8 mouse cellular contexts compared by ENCODE assay signal in genomic region chr8:8659503-8660306, GRCm38 (mm10). TPM values are rescaled to one million over a fixed set of nuclear protein-coding genes. Genes with fewer than 3 reads are reported as not detected.
A peak's percentile ranks its signal among the peaks of the same experiment; 100 is the strongest.
DNase-seq lines count a peak whose midpoint lies in the region; ATAC-seq and TF ChIP-seq lines count a peak whose summit lies in the region.

No protein-coding gene starts in this region.

- 1% methylated on average over 53 of the region's 53 CpGs for WGBS in intestine, postnatal 0 days
- WGBS in liver, embryonic 16.5 days (ENCODE audit: insufficient replicate concordance) = 2% methylated on average over 52 of the region's 53 CpGs

- TF ChIP-seq POLR2A in bone marrow macrophage, adult 2 months (IDR thresholded peaks at IDR 0.05; ENCODE audit: borderline replicate concordance, low read depth, low read length) = no peak

- peak overlapping the region; percentile 90 for H3K4me2 ChIP-seq in intestine, postnatal 0 days (replicated peaks; ENCODE audit: low read depth)
- peak overlapping the region; percentile 92 for H3K4me2 ChIP-seq in liver, embryonic 16.5 days (ENCODE audit: low read depth, low read length)

- no peak for TF ChIP-seq CTCF in bone marrow macrophage, adult 2 months (IDR thresholded peaks at IDR 0.05; ENCODE audit: low read depth, low read length)
- no peak for TF ChIP-seq CTCF in intestine, postnatal 0 days (IDR thresholded peaks at IDR 0.05; ENCODE audit: low read depth)

- no peaks in the 10 kb centered on the region for H3K9me3 ChIP-seq in intestine, postnatal 0 days (ENCODE audit: control insufficient read depth)
- no peaks in the 10 kb centered on the region for H3K9me3 ChIP-seq in liver, embryonic 16.5 days (replicated peaks; ENCODE audit: control insufficient read depth, low read length)

- H3K36me3 ChIP-seq in intestine, postnatal 0 days (ENCODE audit: control insufficient read depth, insufficient read depth) = no peaks in the 10 kb centered on the region
- no peaks in the 10 kb centered on the region for H3K36me3 ChIP-seq in liver, embryonic 16.5 days (ENCODE audit: control insufficient read depth, insufficient read depth)

- H3K4me1 ChIP-seq in bone marrow macrophage, adult 2 months (ENCODE audit: control insufficient read depth, insufficient read depth, low read length) = no peaks in the 10 kb centered on the region
- no peaks in the 10 kb centered on the region for H3K4me1 ChIP-seq in intestine, postnatal 0 days (replicated peaks; ENCODE audit: control insufficient read depth, insufficient read depth, low read length)
- peaks cover 9% of the 10 kb centered on the region for H3K4me1 ChIP-seq in liver, embryonic 16.5 days (ENCODE audit: control insufficient read depth, low read depth, low read length)

- H3K27me3 ChIP-seq in intestine, postnatal 0 days (replicated peaks; ENCODE audit: control insufficient read depth, insufficient read depth, low read length) = no peaks in the 10 kb centered on the region
- peaks cover 34% of the 10 kb centered on the region for H3K27me3 ChIP-seq in liver, embryonic 16.5 days (ENCODE audit: control insufficient read depth, insufficient read depth, low read depth, low read length)

- ATAC-seq in intestine, postnatal 0 days = no peak
- no peak for ATAC-seq in liver, embryonic 16.5 days (ENCODE audit: low read depth)
- ATAC-seq in granulocyte monocyte progenitor cell, adult 5-6 weeks (replicated peaks; ENCODE audit: poor library complexity, severe bottlenecking) = no peak

- H3K4me3 ChIP-seq in bone marrow macrophage, adult 2 months (ENCODE audit: insufficient read depth, low read length) = peak overlapping the region; percentile 65
- peak overlapping the region; percentile 87 for H3K4me3 ChIP-seq in intestine, postnatal 0 days (ENCODE audit: low read depth, low read length)
- H3K4me3 ChIP-seq in liver, embryonic 16.5 days (ENCODE audit: low read depth, low read length) = peak overlapping the region; percentile 70

- peak overlapping the region; percentile 59 for H3K9ac ChIP-seq in intestine, postnatal 0 days (ENCODE audit: low read depth, low read length)
- H3K9ac ChIP-seq in liver, embryonic 16.5 days (ENCODE audit: low read depth, low read length) = peak overlapping the region; percentile 22; the same call in 1 of the 2 replicates

- peak; percentile 32 to 55 for DNase-seq in layer of hippocampus, postnatal 25 days (ENCODE audit: extremely low spot score in 1 of 2, low spot score in 1 of 2)
- DNase-seq in layer of hippocampus, adult 9-11 months = no peak
- DNase-seq in gastrocnemius, postnatal 25 days = peak; percentile 16
- peak; percentile 56 for DNase-seq in retina, embryonic 14.5 days (ENCODE audit: low spot score)

- H3K27ac ChIP-seq in bone marrow macrophage, adult 2 months (ENCODE audit: insufficient read depth, low read depth, low read length) = no peak overlapping the region
- no peak overlapping the region for H3K27ac ChIP-seq in intestine, postnatal 0 days (ENCODE audit: low read depth, low read length)
- no peak overlapping the region for H3K27ac ChIP-seq in liver, embryonic 16.5 days (ENCODE audit: low read length)

RNA-seq across cellular contexts. Expression of gene Efnb2, which starts 1.3 kb away (rescaled TPM):
- 10 to 100 TPM; 30.5 to 34.1 TPM for total RNA-seq in layer of hippocampus, postnatal 25 days (2021)
- 0.44 and 0.67 TPM in 2 replicates for polyA plus RNA-seq in bone marrow macrophage, adult 2 months (2012; ENCODE audit: insufficient read depth, insufficient read length, missing spikeins)
- 1 to 10 TPM; 6.3 to 6.9 TPM for total RNA-seq in gastrocnemius, postnatal 25 days (2021)
- polyA plus RNA-seq in intestine, postnatal 0 days (2015; fragmentation: Nextera tagmentation; extraction: Ambion mirVana) = 6.7 and 7.6 TPM in 2 replicates
- 0.54 and 0.67 TPM in 2 replicates for polyA plus RNA-seq in liver, embryonic 16.5 days (2015; fragmentation: Nextera tagmentation; extraction: Ambion mirVana)
- not detected in 2 replicates for total RNA-seq in granulocyte monocyte progenitor cell, adult 5-6 weeks (2014; fragmentation: Nextera tagmentation)
- 0.39 and 4.6 TPM in 2 replicates for total RNA-seq in granulocyte monocyte progenitor cell, adult 5-6 weeks (2017)

RNA-seq across cellular contexts. Expression of gene Arglu1, which starts 30.6 kb away (rescaled TPM):
- 100 to 1,000 TPM in 1 of 2 experiments, 10 to 100 TPM in 1; 79.2 to 120 TPM for total RNA-seq in layer of hippocampus, postnatal 25 days (2021)
- 81.2 and 98.3 TPM in 2 replicates for polyA plus RNA-seq in bone marrow macrophage, adult 2 months (2012; ENCODE audit: insufficient read depth, insufficient read length, missing spikeins)
- 10 to 100 TPM; 27.5 to 28.1 TPM for total RNA-seq in gastrocnemius, postnatal 25 days (2021)
- 67.4 and 78.2 TPM in 2 replicates for polyA plus RNA-seq in intestine, postnatal 0 days (2015; fragmentation: Nextera tagmentation; extraction: Ambion mirVana)
- polyA plus RNA-seq in liver, embryonic 16.5 days (2015; fragmentation: Nextera tagmentation; extraction: Ambion mirVana) = 24.7 and 28.2 TPM in 2 replicates
- total RNA-seq in granulocyte monocyte progenitor cell, adult 5-6 weeks (2014; fragmentation: Nextera tagmentation) = 91.7 and 107 TPM in 2 replicates
- 126 and 127 TPM in 2 replicates for total RNA-seq in granulocyte monocyte progenitor cell, adult 5-6 weeks (2017)

Comparison
In these comparisons a context has a peak if more than half of its experiments do, and no peak if none do; other contexts are left out.
1. RNA of gene Efnb2, which starts 1.3 kb away (total RNA-seq): 30.5 to 34.1 TPM in layer of hippocampus, postnatal 25 days; 6.3 to 6.9 TPM in gastrocnemius, postnatal 25 days and 0.39 to 4.6 TPM in granulocyte monocyte progenitor cell, adult 5-6 weeks; every median in the first group is over 4 times any median in the second.
2. Peak in every context shown above with its lines, with median percentiles within 50 percentile points of each other: H3K4me3 ChIP-seq.